Mouse (Mus musculus): ENCODE measurements around the gene F2rl2. TPM values are rescaled to one million over a fixed set of nuclear protein-coding genes. Genes with fewer than 3 reads are reported as not detected.
A peak's percentile ranks its signal among the peaks of the same experiment; 100 is the strongest.

The F2rl2 gene
- total and polyA plus RNA-seq, 3 experiments: 0.04 TPM; not detected in 2

- TF ChIP-seq BHLHE40 (IDR thresholded peaks at IDR 0.05; ENCODE audit: borderline replicate concordance, low read depth, low read length): no peak
- TF ChIP-seq NELFE (IDR thresholded peaks at IDR 0.05; ENCODE audit: low read depth, low read length): no peak
- TF ChIP-seq EP300 (IDR thresholded peaks at IDR 0.05; ENCODE audit: low read depth in 1 of 2, low read length in 2 of 2): peak; percentile 36 to 73
- no peak for TF ChIP-seq ZC3H11A (IDR thresholded peaks at IDR 0.05; ENCODE audit: low read depth, low read length)
- TF ChIP-seq JUND (IDR thresholded peaks at IDR 0.05; ENCODE audit: low read depth, low read length): no peak
- TF ChIP-seq NRF1 (IDR thresholded peaks at IDR 0.05; ENCODE audit: insufficient read depth, low read depth, low read length, poor library complexity, severe bottlenecking): no peak
- no peak for TF ChIP-seq MAZ (IDR thresholded peaks at IDR 0.05; ENCODE audit: low read depth, low read length)
- TF ChIP-seq ELF1 (IDR thresholded peaks at IDR 0.05; ENCODE audit: low read depth, low read length): no peak
- TF ChIP-seq TBP (IDR thresholded peaks at IDR 0.05; ENCODE audit: low read depth, low read length): no peak
These were observed 8.1 kb upstream of the F2rl2 start (continued) for GRCm38 (mm10) chr13:95688576-95688975.

GRCm38 (mm10) chr13:95692201-95692600 is 4.5 kb upstream of the F2rl2 start:
- TF ChIP-seq ZNF384 (IDR thresholded peaks at IDR 0.05; ENCODE audit: low read depth, low read length) (no peak), UBTF (IDR thresholded peaks at IDR 0.05; ENCODE audit: borderline replicate concordance, insufficient read depth, low read depth, low read length) (no peak), POLR2AphosphoS2 (IDR thresholded peaks at IDR 0.05; ENCODE audit: low read length) (no peak), POLR2A (IDR thresholded peaks at IDR 0.05; ENCODE audit: control insufficient read depth in 1 of 2, insufficient read depth in 1 of 2, low read depth in 1 of 2, low read length in 2 of 2, poor library complexity in 1 of 2) (no peak), E2F4 (IDR thresholded peaks at IDR 0.05; ENCODE audit: borderline replicate concordance, low read depth, low read length) (no peak), MAZ (IDR thresholded peaks at IDR 0.05; ENCODE audit: low read depth, low read length) (no peak), TAL1 (IDR thresholded peaks at IDR 0.05; ENCODE audit: low read length) (no peak), TCF12 (IDR thresholded peaks at IDR 0.05; ENCODE audit: low read depth, low read length) (no peak), NELFE (IDR thresholded peaks at IDR 0.05; ENCODE audit: low read depth, low read length) (no peak), CHD2 (IDR thresholded peaks at IDR 0.05; ENCODE audit: low read length) (no peak), CHD1 (IDR thresholded peaks at IDR 0.05; ENCODE audit: low read depth, low read length) (no peak), EP300 (IDR thresholded peaks at IDR 0.05; ENCODE audit: low read depth in 1 of 2, low read length in 2 of 2) (no peak), RCOR1 (IDR thresholded peaks at IDR 0.05; ENCODE audit: low read depth, low read length) (no peak), SIN3A (IDR thresholded peaks at IDR 0.05; ENCODE audit: low read length) (no peak), SMC3 (IDR thresholded peaks at IDR 0.05; ENCODE audit: low read depth, low read length) (no peak), NRF1 (IDR thresholded peaks at IDR 0.05; ENCODE audit: insufficient read depth, low read depth, low read length, poor library complexity, severe bottlenecking) (no peak)
- no peak for DNase-seq (ENCODE audit: low read depth, low spot score)
- Histone ChIP-seq H3K9me3 (replicated peaks; ENCODE audit: insufficient read depth, low read length) (no peaks in the 10 kb centered on the region), H3K4me3 (ENCODE audit: control insufficient read depth in 1 of 2, insufficient read depth in 1 of 2, low read depth in 2 of 2, low read length in 2 of 2) (no peak overlapping the region), H3K27ac (ENCODE audit: control insufficient read depth, low read depth, low read length) (no peak overlapping the region), H3K27me3 (ENCODE audit: control insufficient read depth in 1 of 2, insufficient read depth in 2 of 2, low read length in 2 of 2) (no peaks in the 10 kb centered on the region), H3K9ac (ENCODE audit: control insufficient read depth, low read depth, low read length, poor library complexity, severe bottlenecking) (no peak overlapping the region), H3K36me3 (ENCODE audit: control insufficient read depth in 1 of 2, insufficient read depth in 2 of 2, low read length in 2 of 2) (peaks cover 0 to 11% of the 10 kb centered on the region in 2 experiments; a peak in 2 of 4 replicates), H3K4me1 (ENCODE audit: control insufficient read depth in 1 of 2, insufficient read depth in 2 of 2, low read length in 2 of 2) (peaks cover 0 to 11% of the 10 kb centered on the region in 2 experiments; a peak in 2 of 4 replicates), H3K79me2 (ENCODE audit: control insufficient read depth, insufficient read depth, low read length, poor library complexity) (no peaks in the 10 kb centered on the region)
